Mouse (Mus musculus) thymus, postnatal 4 days (tissue): ENCODE measurements around the gene Gm5615.

Experiments used
- DNase-seq: peaks from one replicate; pipeline ENCODE4 v3.0.0; 2021

Gene Gm5615

DNA sequence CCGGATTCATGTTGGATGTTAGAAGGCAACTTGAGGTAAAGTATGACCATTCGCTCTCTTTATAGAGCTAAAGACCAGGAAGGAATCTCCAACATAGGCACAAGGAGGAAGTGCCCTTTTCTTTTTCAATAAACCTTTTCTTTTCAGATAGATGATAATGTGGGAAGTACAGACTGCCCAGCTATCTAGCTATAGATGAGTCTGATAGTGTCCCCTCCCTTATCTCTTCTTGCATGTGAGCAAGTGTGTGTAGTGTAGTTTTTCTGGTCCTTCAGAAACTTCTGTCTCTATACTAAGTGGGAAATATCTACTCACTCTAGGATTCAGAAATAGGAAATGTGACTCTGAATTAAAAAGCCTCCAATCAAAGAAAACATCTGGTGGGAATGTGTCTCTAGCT is at the start of gene Gm5615:
Gene Gm5615, minus strand, starts transcription at position 101 of the 400 bp plus-strand sequence.
- no peak for DNase-seq

GRCm38 (mm10) chr9:36582535-36582934 is 40.8 kb upstream of the Gm5615 start, which contains the start of gene Gm17689:
Gm17689 (minus strand) TSS chr9:36582635.
- DNase-seq, result no peak

DNA sequence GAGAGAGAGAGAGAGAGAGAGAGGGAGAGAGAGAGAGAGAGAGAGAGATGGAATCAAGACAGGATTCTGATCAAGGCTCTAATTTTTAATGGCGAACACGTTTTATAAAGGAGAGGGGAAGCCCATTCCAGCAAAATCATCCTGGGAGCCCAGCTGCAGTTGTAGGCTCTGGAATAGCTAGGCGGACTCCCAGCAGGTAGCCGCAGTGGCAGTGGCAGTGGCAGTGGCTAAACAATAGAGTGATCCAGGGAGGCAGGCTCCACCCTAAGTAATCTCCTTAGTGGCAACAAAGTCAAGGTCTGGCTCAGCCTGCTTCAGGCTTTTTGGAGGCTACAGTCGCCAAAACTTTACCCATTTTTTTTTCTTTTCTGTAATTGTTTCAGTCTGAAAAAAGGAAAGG is 37.6 kb downstream of the Gm5615 start:
- no peak for DNase-seq

GRCm38 (mm10) chr9:36495824-36496223 is 45.9 kb downstream of the Gm5615 start:
- no peak for DNase-seq

- DNase-seq, result no peak
These were observed 47.1 kb downstream of the Gm5615 start for GRCm38 (mm10) chr9:36494501-36495220.
